Mouse (Mus musculus) hindbrain, embryonic 13.5 days (tissue): ENCODE results near the gene Teddm2. TPM values are rescaled to one million over a fixed set of nuclear protein-coding genes. Genes with fewer than 3 reads are reported as not detected.
"Not testable (repeated sequence)": the region's sequence is repeated elsewhere in the genome, so short reads cannot be mapped to it uniquely, and the experiment has no call there.

Source experiments
- ATAC-seq: fragments of 200-750 bp; cut with Nextera tagmentation; 2 replicates; pipeline ENCODE4 v1.8.0; 2017; ENCODE audit warnings: moderate TSS enrichment; ENCODE audit not compliant: low FRiP score
- H3K27ac ChIP-seq: fragments of 300-500 bp; sonication (generic); 2 replicates; pipeline ENCODE4 v1.5.1; 2015; ENCODE audit warnings: inconsistent platforms, mild to moderate bottlenecking, moderate library complexity
- H3K27me3 ChIP-seq: fragments of 300-500 bp; sonication (generic); 2 replicates; pipeline ENCODE4 v1.6.1; 2015; ENCODE audit warnings: mild to moderate bottlenecking, inconsistent platforms
- H3K36me3 ChIP-seq: fragments of 300-500 bp; sonication (generic); 2 replicates; pipeline ENCODE4 v1.6.1; 2015; ENCODE audit warnings: mild to moderate bottlenecking, inconsistent platforms
- H3K4me1 ChIP-seq: fragments of 300-500 bp; sonication (generic); replicated peaks from 2 replicates; pipeline ENCODE4 v1.6.1; 2015; ENCODE audit warnings: inconsistent platforms
- H3K4me2 ChIP-seq: fragments of 300-500 bp; sonication (generic); 2 replicates; pipeline ENCODE4 v1.6.1; 2015; ENCODE audit warnings: inconsistent platforms, mild to moderate bottlenecking, moderate library complexity
- H3K4me3 ChIP-seq: fragments of 300-500 bp; sonication (generic); 2 replicates; pipeline ENCODE4 v1.5.1; 2015; ENCODE audit warnings: mild to moderate bottlenecking, inconsistent platforms
- H3K9ac ChIP-seq: fragments of 300-500 bp; sonication (generic); 2 replicates; pipeline ENCODE4 v1.6.1; 2015; ENCODE audit warnings: mild to moderate bottlenecking, inconsistent platforms
- H3K9me3 ChIP-seq: fragments of 300-500 bp; sonication (generic); 2 replicates; pipeline ENCODE4 v1.6.1; 2016; ENCODE audit warnings: inconsistent platforms
- WGBS: fragments of 180-500 bp; shearing (Covaris S2); methylation state at CpG from one replicate; pipeline ENCODE4 v1.1.7; 2015; 5-methylcytosine and 5-hydroxymethylcytosine counted together
- polyA plus RNA-seq: library from polyadenylated mRNA; unstranded; fragments of >200 nt; fragmentation: Nextera tagmentation; extraction: Ambion mirVana; gene quantifications from 2 replicates; pipeline ENCODE4 v1.2.1, GENCODE M21; 2015

Gene Teddm2
- polyA plus RNA-seq, 1 experiment from 2014 or later = 0.96 TPM

DNA sequence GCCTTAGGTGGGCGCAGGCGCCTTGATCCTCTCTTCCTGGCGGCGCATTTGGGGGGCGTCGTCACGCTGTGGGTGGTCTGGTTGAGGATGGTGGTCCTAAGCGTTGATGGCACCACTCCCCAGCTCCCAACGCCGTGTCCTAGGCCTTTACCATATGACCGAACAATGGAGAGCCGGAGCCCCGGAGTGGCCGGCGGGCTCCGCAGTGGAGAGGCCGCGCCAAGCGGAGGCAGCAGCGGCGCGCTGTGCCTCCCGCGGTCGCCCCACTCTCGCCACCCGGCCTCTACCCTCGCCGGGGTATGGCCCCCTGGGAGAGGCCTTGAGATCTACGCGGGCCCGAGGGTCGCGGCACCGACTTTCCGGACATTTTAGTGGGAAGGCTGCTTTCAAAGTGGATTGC lies 353 bp upstream of the Teddm2 start:
- Histone ChIP-seq H3K9me3 (no peaks in the 10 kb centered on the region), H3K9ac (peak overlapping the region; percentile 96), H3K36me3 (peaks cover 27% of the 10 kb centered on the region), H3K27ac (peak overlapping the region; percentile 98), H3K4me2 (peak overlapping the region; percentile 83), H3K4me3 (peak overlapping the region; percentile 93), H3K4me1 (peaks cover 40% of the 10 kb centered on the region), H3K27me3 (0 out of 2 replicates have a peak, but pooled peaks cover 4% of the 10 kb centered on the region)
- WGBS = under 1% methylated on average over 36 of the region's 36 CpGs
- ATAC-seq = peak; percentile 51; the same call in 1 of the 2 replicates

DNA sequence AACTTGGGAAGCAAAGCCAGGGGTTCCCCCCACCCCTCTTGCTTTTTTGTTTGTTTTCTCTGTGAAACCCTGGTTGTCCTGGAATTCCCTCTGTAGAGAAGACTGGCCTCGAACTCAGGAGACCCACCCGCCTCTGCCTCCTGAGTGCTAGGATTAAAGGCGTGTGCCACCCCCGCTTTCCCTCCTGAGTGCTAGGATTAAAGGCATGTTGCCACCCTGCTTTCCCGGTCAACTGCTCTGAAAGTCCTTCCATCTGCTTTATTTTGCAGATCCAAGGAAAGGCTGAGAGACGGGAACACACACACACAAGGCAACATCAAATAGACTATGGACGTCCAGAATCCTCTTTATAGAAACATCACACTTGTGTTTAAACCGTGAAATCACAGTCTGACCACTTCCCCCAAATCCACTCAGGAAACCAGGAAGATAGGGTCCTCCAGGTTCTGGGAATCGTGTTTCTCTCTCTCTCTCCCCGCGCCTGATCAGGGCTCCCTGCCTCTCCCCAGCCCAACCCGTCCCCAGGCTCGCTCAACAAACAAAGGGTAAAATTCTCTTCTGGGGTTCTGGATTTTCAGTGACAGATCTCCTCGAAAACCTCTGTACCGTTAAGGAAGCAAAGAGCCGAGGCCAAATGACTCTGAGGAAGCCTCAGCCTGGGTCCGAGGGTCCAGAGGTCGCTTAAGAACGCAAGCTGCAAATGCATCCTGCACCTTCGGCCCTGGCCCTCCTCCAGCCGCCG lies 868 bp downstream of the Teddm2 start:
- WGBS = 17% methylated on average over 22 of the region's 22 CpGs
- peak overlapping the region; percentile 93 for H3K4me3 ChIP-seq
- peak overlapping the region; percentile 83 for H3K4me2 ChIP-seq
- peaks cover 15% of the 10 kb centered on the region for H3K36me3 ChIP-seq
- ATAC-seq = peak; percentile 68
- H3K27me3 ChIP-seq = 0 out of 2 replicates have a peak, but pooled peaks cover 6% of the 10 kb centered on the region
- peak overlapping the region; percentile 98 for H3K27ac ChIP-seq
- no peaks in the 10 kb centered on the region for H3K9me3 ChIP-seq
- H3K4me1 ChIP-seq = peaks cover 40% of the 10 kb centered on the region
- H3K9ac ChIP-seq = peak overlapping the region; percentile 96

DNA sequence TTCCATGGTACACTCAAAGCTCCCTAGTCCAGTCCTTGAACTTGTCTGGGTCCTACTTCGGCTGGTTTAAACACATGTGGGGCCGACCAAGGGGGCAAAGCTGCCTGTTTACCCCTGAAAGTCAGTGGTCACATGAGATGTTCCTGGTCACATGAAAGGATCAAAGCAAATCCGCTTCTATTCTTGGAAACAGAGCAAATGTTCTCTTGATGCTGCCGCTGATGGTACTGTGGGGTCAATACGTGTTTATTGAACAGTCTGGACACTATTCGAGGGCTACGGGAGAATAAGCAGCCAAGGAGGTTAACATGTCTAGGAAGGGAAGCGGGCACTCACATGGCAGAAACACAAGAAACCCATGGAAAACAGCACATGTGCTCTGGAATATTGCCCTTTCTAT lies 2.8 kb downstream of the Teddm2 start:
- no peak for ATAC-seq
- Histone ChIP-seq H3K4me2 (no peak overlapping the region), H3K9ac (no peak overlapping the region), H3K4me3 (no peak overlapping the region), H3K9me3 (no peaks in the 10 kb centered on the region), H3K4me1 (peaks cover 24% of the 10 kb centered on the region), H3K27me3 (peaks cover 10% of the 10 kb centered on the region; the same call in 1 of the 2 replicates), H3K27ac (no peak overlapping the region), H3K36me3 (no peaks in the 10 kb centered on the region)
- WGBS = 84% methylated on average over 8 of the region's 8 CpGs

- Histone ChIP-seq H3K4me3 (no peak overlapping the region), H3K36me3 (no peaks in the 10 kb centered on the region), H3K4me1 (peaks cover 10% of the 10 kb centered on the region), H3K9ac (no peak overlapping the region), H3K27ac (no peak overlapping the region), H3K9me3 (no peaks in the 10 kb centered on the region), H3K27me3 (peaks cover 12% of the 10 kb centered on the region; the same call in 1 of the 2 replicates), H3K4me2 (no peak overlapping the region)
- ATAC-seq = no peak
- WGBS = 36% methylated on average over 5 of the region's 5 CpGs
These were observed 5.0 kb downstream of the Teddm2 start for GRCm38 (mm10) chr1:153894979-153895378.

- Histone ChIP-seq H3K36me3 (no peaks in the 10 kb centered on the region), H3K4me1 (peaks cover 10% of the 10 kb centered on the region), H3K4me2 (no peak overlapping the region), H3K9me3 (no peaks in the 10 kb centered on the region), H3K9ac (no peak overlapping the region), H3K27me3 (peaks cover 12% of the 10 kb centered on the region; the same call in 1 of the 2 replicates), H3K27ac (no peak overlapping the region), H3K4me3 (no peak overlapping the region)
- ATAC-seq = no peak
- 68% methylated on average over 8 of the region's 8 CpGs for WGBS
These were observed 5.7 kb downstream of the Teddm2 start for GRCm38 (mm10) chr1:153894201-153894893.

DNA sequence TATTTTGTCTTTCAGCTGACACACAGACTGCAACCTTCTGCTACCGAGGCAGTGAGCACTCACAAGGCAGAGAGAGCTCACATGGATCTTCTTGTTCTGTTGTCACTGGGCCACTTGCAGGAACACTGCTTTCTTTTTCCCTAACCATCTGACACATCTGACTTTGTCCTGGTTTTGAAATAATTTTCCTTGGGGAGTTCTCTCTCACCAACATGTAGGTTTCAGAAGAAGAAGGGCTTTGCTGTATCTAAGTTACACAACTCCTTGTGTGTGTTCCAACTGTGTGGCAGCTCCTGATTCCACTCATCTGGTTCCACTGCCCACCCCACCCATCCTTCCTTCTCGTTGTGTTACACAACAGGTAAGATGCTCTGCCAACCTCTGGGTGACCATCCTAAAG lies 6.3 kb downstream of the Teddm2 start:
- Histone ChIP-seq H3K4me1 (peaks cover 7% of the 10 kb centered on the region), H3K36me3 (no peaks in the 10 kb centered on the region), H3K27ac (no peak overlapping the region), H3K27me3 (peaks cover 12% of the 10 kb centered on the region; the same call in 1 of the 2 replicates), H3K4me2 (no peak overlapping the region), H3K9me3 (no peaks in the 10 kb centered on the region), H3K4me3 (no peak overlapping the region), H3K9ac (no peak overlapping the region)
- no peak for ATAC-seq
- 67% methylated on average over 2 of the region's 2 CpGs for WGBS

- ATAC-seq = no peak
- Histone ChIP-seq H3K36me3 (no peaks in the 10 kb centered on the region), H3K9ac (no peak within 1 kb of the TSS), H3K27me3 (peaks cover 12% of the 10 kb centered on the region; the same call in 1 of the 2 replicates), H3K4me2 (no peak within 1 kb of the TSS), H3K27ac (no peak within 1 kb of the TSS), H3K4me3 (no peak within 1 kb of the TSS), H3K4me1 (0 out of 2 replicates have a peak, but pooled peaks cover 2% of the 10 kb centered on the region), H3K9me3 (no peaks in the 10 kb centered on the region)
- WGBS = 76% methylated on average over 4 of the region's 4 CpGs
These were observed 8.6 kb downstream of the Teddm2 start, which contains the start of gene Teddm1a for GRCm38 (mm10) chr1:153891442-153891841. Gene Teddm1a, plus strand, starts transcription at chr1:153891742.

- Histone ChIP-seq H3K9ac (no peak overlapping the region), H3K9me3 (no peaks in the 10 kb centered on the region), H3K27me3 (peaks cover 9% of the 10 kb centered on the region; the same call in 1 of the 2 replicates), H3K4me3 (no peak overlapping the region), H3K4me1 (peaks cover 6% of the 10 kb centered on the region; the same call in 1 of the 2 replicates), H3K27ac (no peak overlapping the region), H3K36me3 (no peaks in the 10 kb centered on the region), H3K4me2 (no peak overlapping the region)
- WGBS = 97% methylated on average over 10 of the region's 10 CpGs
- ATAC-seq = no peak
These were observed 9.9 kb downstream of the Teddm2 start for GRCm38 (mm10) chr1:153890121-153890520.

GRCm38 (mm10) chr1:153886024-153886633 lies 13.9 kb downstream of the Teddm2 start:
- H3K27ac ChIP-seq = 0 out of 2 replicates have a peak overlapping the region, but pooled peaks have one; percentile 18
- H3K36me3 ChIP-seq = no peaks in the 10 kb centered on the region
- WGBS = 50% methylated on average over 17 of the region's 17 CpGs
- peaks cover 8% of the 10 kb centered on the region for H3K4me1 ChIP-seq
- H3K9me3 ChIP-seq = no peaks in the 10 kb centered on the region
- ATAC-seq = peak; percentile 46; the same call in 1 of the 2 replicates
- no peak overlapping the region for H3K9ac ChIP-seq
- H3K27me3 ChIP-seq = 0 out of 2 replicates have a peak, but pooled peaks cover 3% of the 10 kb centered on the region
- H3K4me2 ChIP-seq = no peak overlapping the region; the same call in 1 of the 2 replicates
- H3K4me3 ChIP-seq = no peak overlapping the region

DNA sequence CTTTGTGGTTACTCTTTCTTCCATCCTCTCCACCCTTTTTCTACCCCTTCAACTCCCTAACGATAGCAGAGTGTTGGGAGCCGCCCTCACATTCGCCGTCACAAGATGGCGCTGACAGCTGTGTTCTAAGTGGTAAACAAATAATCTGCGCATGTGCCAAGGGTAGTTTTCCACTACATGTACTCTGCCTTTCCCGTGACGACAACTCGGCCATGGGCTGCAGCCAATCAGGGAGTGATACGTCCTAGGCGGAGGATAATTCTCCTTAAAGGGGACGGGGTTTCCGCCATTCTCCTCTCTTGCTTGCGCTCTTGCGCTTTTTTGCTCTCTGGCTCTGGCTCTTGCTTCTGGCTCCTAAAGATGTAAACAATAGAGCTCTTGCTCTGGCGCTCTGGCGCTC lies 19.6 kb downstream of the Teddm2 start:
- WGBS = 95% methylated on average over 17 of the region's 17 CpGs
- not testable (repeated sequence) for H3K36me3 ChIP-seq

DNA sequence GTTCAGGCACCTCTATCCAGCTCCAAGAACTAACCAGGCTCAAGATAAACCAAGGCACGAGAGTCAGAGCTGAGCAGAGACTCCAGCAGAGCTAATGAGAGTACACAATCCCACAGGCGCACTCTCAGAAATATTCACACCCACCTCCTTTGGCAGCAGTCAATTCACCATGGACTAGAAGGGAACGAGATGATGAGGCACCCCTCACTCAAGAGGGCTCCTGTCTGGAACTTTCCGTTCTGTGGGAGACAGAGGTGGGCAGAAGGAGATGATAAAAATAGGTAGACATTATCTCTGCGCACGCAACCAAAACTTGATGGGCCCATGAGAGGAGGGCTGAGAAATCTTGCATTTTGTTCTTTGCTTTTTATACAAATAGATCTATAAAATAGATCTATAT lies 26.0 kb downstream of the Teddm2 start, which contains the start of gene Teddm1b:
TSS of gene Teddm1b (plus strand) at position 301 of the 400 bp plus-strand sequence.
- Histone ChIP-seq H3K4me2 (no peak within 1 kb of the TSS), H3K4me3 (no peak within 1 kb of the TSS), H3K9ac (no peak within 1 kb of the TSS), H3K9me3 (no peaks in the 10 kb centered on the region), H3K36me3 (no peaks in the 10 kb centered on the region), H3K27me3 (no peaks in the 10 kb centered on the region), H3K4me1 (no peaks in the 10 kb centered on the region), H3K27ac (no peak within 1 kb of the TSS)
- 93% methylated on average over 6 of the region's 6 CpGs for WGBS
- no peak for ATAC-seq

More for the DNA sequence above, 19.6 kb downstream of the Teddm2 start:
- ATAC-seq, H3K9me3 ChIP-seq, H3K4me1 ChIP-seq, H3K9ac ChIP-seq, H3K27ac ChIP-seq, H3K27me3 ChIP-seq, H3K4me2 ChIP-seq, H3K4me3 ChIP-seq: not testable (repeated sequence)

DNA sequence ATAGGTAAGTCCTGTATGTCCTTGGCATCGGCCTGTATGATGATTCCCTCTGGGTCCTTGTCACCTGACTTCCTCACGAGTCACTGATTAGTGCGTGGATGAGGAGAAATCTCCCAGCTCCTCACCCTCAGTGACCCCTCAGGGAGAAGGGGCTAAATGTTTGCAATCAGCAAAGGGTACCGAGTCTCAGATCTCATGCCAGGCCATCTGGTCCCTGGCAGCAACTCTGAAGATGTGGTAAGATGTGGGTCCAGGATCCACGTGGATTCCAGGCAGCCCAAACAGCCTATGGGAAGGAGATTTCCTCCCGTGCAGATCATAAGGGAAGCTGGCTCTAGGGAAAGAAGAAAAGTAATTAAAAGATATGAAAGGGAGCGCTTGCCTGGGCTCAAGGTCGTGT lies 44.1 kb downstream of the Teddm2 start:
- Histone ChIP-seq H3K4me2 (no peak overlapping the region), H3K9me3 (no peaks in the 10 kb centered on the region), H3K27me3 (no peaks in the 10 kb centered on the region), H3K4me3 (no peak overlapping the region), H3K27ac (no peak overlapping the region), H3K9ac (no peak overlapping the region), H3K36me3 (no peaks in the 10 kb centered on the region), H3K4me1 (no peaks in the 10 kb centered on the region)
- no peak for ATAC-seq
- WGBS = 87% methylated on average over 8 of the region's 8 CpGs
